Mouse (Mus musculus) stomach, embryonic 14.5 days (tissue): ENCODE measurements at regions not wholly inside any gene's neighbourhood (a gene's known extent, or its start where the extent isn't known, plus 50 kb on each side); places are given as distances from the start of the nearest gene placed in this dataset.
A peak's percentile ranks its signal among the peaks of the same experiment; 100 is the strongest.

Experiments used
- ATAC-seq: fragments of 200-750 bp; cut with Nextera tagmentation; 2 replicates; pipeline ENCODE4 v1.8.0; 2017; ENCODE audit warnings: low read depth, moderate TSS enrichment; ENCODE audit not compliant: insufficient number of reproducible peaks, insufficient read depth, low FRiP score
- H3K27ac ChIP-seq: fragments of 300-500 bp; sonication (generic); 2 replicates; pipeline ENCODE4 v1.5.1; 2014; ENCODE audit warnings: mild to moderate bottlenecking, low read length, moderate library complexity, mixed read lengths
- H3K27me3 ChIP-seq: fragments of 300-500 bp; sonication (generic); 2 replicates; pipeline ENCODE4 v1.6.1; 2014; ENCODE audit warnings: low read length, control low read depth, mixed read lengths; ENCODE audit not compliant: control insufficient read depth, insufficient read depth
- H3K36me3 ChIP-seq: fragments of 300-500 bp; sonication (generic); 2 replicates; pipeline ENCODE4 v1.6.1; 2014; ENCODE audit warnings: mild to moderate bottlenecking, control low read depth, low read length, moderate library complexity, mixed read lengths; ENCODE audit not compliant: control insufficient read depth, insufficient read depth
- H3K4me1 ChIP-seq: fragments of 300-500 bp; sonication (generic); 2 replicates; pipeline ENCODE4 v1.6.1; 2014; ENCODE audit warnings: low read length, control low read depth, mixed read lengths; ENCODE audit not compliant: control insufficient read depth, insufficient read depth
- H3K4me2 ChIP-seq: fragments of 300-500 bp; sonication (generic); replicated peaks from 2 replicates; pipeline ENCODE4 v1.6.1; 2014; ENCODE audit warnings: low read depth, low read length, control low read depth
- H3K4me3 ChIP-seq: fragments of 300-500 bp; sonication (generic); 2 replicates; pipeline ENCODE4 v1.5.1; 2014; ENCODE audit warnings: low read depth, low read length, control low read depth
- H3K9ac ChIP-seq: fragments of 300-500 bp; sonication (generic); replicated peaks from 2 replicates; pipeline ENCODE4 v1.6.1; 2014; ENCODE audit warnings: low read depth, mild to moderate bottlenecking, control low read depth, low read length, moderate library complexity, mixed read lengths
- H3K9me3 ChIP-seq: fragments of 300-500 bp; sonication (generic); 2 replicates; pipeline ENCODE4 v1.6.1; 2016; ENCODE audit warnings: low read depth, low read length, control low read depth; ENCODE audit not compliant: control insufficient read depth
- WGBS: fragments of 180-500 bp; shearing (Covaris S2); extraction: QIAGEN DNeasy Blood & Tissue Kit; methylation state at CpG from one replicate; pipeline ENCODE4 v1.1.7; 2014; 5-methylcytosine and 5-hydroxymethylcytosine counted together

GRCm38 (mm10) chr16:12516834-12517685 is 533.1 kb downstream of the Shisa9 start:
- no peaks in the 10 kb centered on the region for H3K9me3 ChIP-seq
- no peak overlapping the region for H3K9ac ChIP-seq
- no peak overlapping the region for H3K4me2 ChIP-seq
- no peaks in the 10 kb centered on the region for H3K27me3 ChIP-seq
- WGBS, result 33% methylated on average over 8 of the region's 8 CpGs
- H3K4me3 ChIP-seq, result no peak overlapping the region
- H3K36me3 ChIP-seq, result no peaks in the 10 kb centered on the region
- peak overlapping the region; percentile 59; the same call in 1 of the 2 replicates for H3K27ac ChIP-seq
- H3K4me1 ChIP-seq, result no peaks in the 10 kb centered on the region
- ATAC-seq, result no peak; the same call in 1 of the 2 replicates

- Histone ChIP-seq H3K4me2 (no peak overlapping the region), H3K27me3 (no peaks in the 10 kb centered on the region), H3K4me3 (no peak overlapping the region), H3K4me1 (no peaks in the 10 kb centered on the region), H3K9ac (no peak overlapping the region), H3K36me3 (no peaks in the 10 kb centered on the region), H3K27ac (no peak overlapping the region), H3K9me3 (no peaks in the 10 kb centered on the region)
- WGBS, result 84% methylated on average over 7 of the region's 7 CpGs
- no peak for ATAC-seq
Observed at GRCm38 (mm10) chr16:12518264-12518663, 534.4 kb downstream of the Shisa9 start.

DNA sequence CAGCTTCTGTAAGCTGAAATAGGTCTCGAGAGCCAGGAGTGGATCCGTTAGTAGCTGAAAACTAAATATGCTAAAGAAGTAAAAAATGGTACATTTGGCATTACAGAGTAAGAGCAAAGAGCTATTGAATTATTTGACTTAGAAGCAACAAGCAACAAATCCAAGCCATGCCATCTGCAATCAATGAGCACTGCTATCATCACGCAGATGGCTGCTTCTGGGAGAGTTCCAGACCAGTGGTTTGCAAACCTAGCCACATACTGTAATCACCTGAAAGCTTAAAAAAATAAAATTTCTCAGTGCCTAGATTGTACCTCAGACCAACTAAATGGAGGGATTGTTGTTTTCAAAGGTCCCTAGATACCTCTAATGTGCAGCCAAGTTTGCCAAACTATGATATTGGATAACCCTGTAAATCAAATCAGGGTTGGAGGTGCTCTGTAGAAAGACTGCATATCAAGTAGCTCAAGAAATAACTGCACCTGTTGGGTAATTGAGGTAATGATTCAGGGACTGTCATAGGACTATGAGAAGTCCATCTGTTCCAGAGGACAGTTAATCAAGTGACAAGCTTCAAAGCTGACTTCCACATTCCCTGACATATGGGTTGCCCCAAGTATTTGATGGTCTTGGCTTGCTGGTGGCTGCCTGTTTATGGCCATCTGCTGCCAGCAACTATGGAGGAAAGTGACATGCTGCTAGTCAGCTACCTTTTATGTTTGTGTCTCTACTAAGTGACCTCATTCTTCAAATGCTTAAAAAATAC is 538.0 kb downstream of the Shisa9 start:
- Histone ChIP-seq H3K9ac (no peak overlapping the region), H3K4me3 (no peak overlapping the region), H3K27ac (no peak overlapping the region), H3K9me3 (no peaks in the 10 kb centered on the region), H3K27me3 (no peaks in the 10 kb centered on the region), H3K4me1 (no peaks in the 10 kb centered on the region), H3K36me3 (no peaks in the 10 kb centered on the region), H3K4me2 (no peak overlapping the region)
- no peak for ATAC-seq
- WGBS, result 78% methylated on average over 3 of the region's 3 CpGs

GRCm38 (mm10) chr16:12548462-12548861 is 561.0 kb upstream of the Ercc4 start:
- Histone ChIP-seq H3K9me3 (no peaks in the 10 kb centered on the region), H3K27ac (no peak overlapping the region), H3K9ac (no peak overlapping the region), H3K4me1 (no peaks in the 10 kb centered on the region), H3K36me3 (no peaks in the 10 kb centered on the region), H3K4me3 (no peak overlapping the region), H3K27me3 (no peaks in the 10 kb centered on the region), H3K4me2 (no peak overlapping the region)
- no peak for ATAC-seq

DNA sequence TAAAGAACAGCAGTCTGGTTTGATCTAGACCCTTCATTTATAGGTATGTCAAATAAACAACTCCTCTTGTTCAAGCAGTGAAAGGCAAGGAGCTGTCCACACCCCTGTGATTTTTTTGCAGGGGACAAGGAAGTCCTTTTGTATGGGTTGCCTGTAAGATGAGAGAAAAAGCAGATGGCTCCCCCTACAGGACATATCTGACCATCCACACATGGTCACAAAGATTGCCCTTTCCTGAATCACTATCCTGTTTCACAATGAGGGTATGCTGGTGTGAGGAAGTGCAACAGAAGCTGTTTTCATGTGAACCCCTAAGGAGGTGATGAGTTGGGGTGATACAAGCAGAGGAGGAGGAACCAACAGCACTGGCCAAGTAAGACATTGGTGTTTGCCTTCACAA is 520.6 kb upstream of the Ercc4 start:
- no peaks in the 10 kb centered on the region for H3K9me3 ChIP-seq
- H3K4me3 ChIP-seq, result no peak overlapping the region
- H3K9ac ChIP-seq, result no peak overlapping the region
- H3K36me3 ChIP-seq, result no peaks in the 10 kb centered on the region
- no peaks in the 10 kb centered on the region for H3K27me3 ChIP-seq
- ATAC-seq, result no peak
- H3K4me1 ChIP-seq, result no peaks in the 10 kb centered on the region
- no peak overlapping the region for H3K4me2 ChIP-seq
- no peak overlapping the region for H3K27ac ChIP-seq

DNA sequence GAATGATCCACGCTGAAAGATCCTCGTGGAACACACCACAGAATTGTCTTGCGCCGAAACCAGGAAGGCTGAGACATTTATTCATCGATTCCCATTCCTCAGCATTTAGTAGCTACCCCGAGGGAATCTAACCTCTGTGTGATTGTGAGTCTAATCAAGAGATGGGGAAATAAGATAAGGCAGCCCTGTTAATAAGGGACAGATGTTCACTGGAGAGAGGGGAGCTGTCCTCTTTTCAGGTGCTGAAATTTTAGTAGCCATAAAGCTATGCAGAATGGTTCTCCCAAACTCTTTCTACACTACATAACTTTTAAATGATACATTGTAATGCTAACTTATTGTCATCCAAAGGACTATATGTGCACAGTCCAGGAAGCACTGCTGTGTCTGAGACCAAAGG is 501.2 kb upstream of the Ercc4 start:
- Histone ChIP-seq H3K9me3 (no peaks in the 10 kb centered on the region), H3K27me3 (no peaks in the 10 kb centered on the region), H3K27ac (no peak overlapping the region), H3K36me3 (no peaks in the 10 kb centered on the region), H3K4me3 (no peak overlapping the region), H3K4me2 (no peak overlapping the region), H3K9ac (no peak overlapping the region), H3K4me1 (no peaks in the 10 kb centered on the region)
- no peak for ATAC-seq
- 66% methylated on average over 6 of the region's 6 CpGs for WGBS

DNA sequence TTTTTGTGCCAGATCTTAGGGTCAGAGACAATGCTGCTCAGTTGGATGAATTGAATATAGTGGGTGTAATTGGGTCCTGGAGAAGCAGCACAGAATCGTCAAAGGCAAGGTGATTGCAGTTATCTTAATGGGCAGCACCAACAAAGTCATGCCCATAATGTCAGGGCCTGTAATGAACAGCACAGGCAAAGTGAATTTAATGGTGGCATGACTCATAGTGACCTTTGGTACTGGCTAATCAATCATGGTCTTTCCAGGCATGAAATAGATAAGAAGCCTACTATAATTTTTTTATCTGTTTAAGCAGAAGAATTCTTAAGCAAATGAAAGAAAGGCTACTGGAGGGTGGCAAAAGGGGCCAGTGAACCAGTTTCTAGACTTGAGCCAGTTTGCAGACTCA is 498.4 kb upstream of the Ercc4 start:
- Histone ChIP-seq H3K4me1 (no peaks in the 10 kb centered on the region), H3K27ac (no peak overlapping the region), H3K9ac (no peak overlapping the region), H3K9me3 (no peaks in the 10 kb centered on the region), H3K4me2 (no peak overlapping the region), H3K27me3 (no peaks in the 10 kb centered on the region), H3K36me3 (no peaks in the 10 kb centered on the region), H3K4me3 (no peak overlapping the region)
- 40% methylated on average over 1 of the region's 1 CpGs for WGBS
- ATAC-seq, result no peak

DNA sequence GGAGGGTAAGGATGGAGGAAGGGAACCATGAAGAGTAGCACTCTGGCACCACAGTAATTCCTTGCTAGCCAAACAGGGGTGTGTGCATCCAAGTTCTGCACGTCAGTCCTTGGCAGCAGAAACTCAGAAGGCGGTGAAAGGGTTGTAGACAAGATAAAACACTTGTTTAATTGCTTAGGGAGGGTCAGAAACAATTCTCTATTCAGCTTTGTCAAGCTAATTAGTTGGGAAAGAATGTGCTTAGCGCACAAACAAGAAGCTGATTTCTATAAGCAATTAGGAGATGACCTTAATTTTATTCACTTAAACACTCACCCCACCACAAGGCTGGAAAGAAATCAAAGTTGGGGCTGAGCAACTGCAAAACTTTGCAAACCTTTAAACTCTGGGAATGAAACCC is 491.7 kb upstream of the Ercc4 start:
- Histone ChIP-seq H3K9ac (no peak overlapping the region), H3K27ac (no peak overlapping the region), H3K27me3 (no peaks in the 10 kb centered on the region), H3K4me1 (no peaks in the 10 kb centered on the region), H3K4me2 (no peak overlapping the region), H3K9me3 (no peaks in the 10 kb centered on the region), H3K36me3 (no peaks in the 10 kb centered on the region), H3K4me3 (no peak overlapping the region)
- no peak for ATAC-seq
- 68% methylated on average over 3 of the region's 3 CpGs for WGBS
